Mouse (Mus musculus) midbrain, embryonic 11.5 days (tissue): ENCODE data around the gene Shbg. TPM values are rescaled to one million over a fixed set of nuclear protein-coding genes. Genes with fewer than 3 reads are reported as not detected.
A peak's percentile ranks its signal among the peaks of the same experiment; 100 is the strongest.

ENCODE experiments used
- ATAC-seq: fragments of 200-750 bp; cut with Nextera tagmentation; 2 replicates; pipeline ENCODE4 v1.8.0; 2017; ENCODE audit warnings: moderate TSS enrichment, moderate library complexity; ENCODE audit not compliant: low FRiP score
- DNase-seq: peaks from one replicate; pipeline ENCODE4 v3.0.0; 2015; ENCODE audit warnings: low spot score; ENCODE audit errors: missing footprints
- H3K27ac ChIP-seq: fragments of 300-500 bp; sonication (generic); 2 replicates; pipeline ENCODE4 v1.5.1; 2014; ENCODE audit warnings: low read depth, low read length
- H3K27me3 ChIP-seq: fragments of 300-500 bp; sonication (generic); 2 replicates; pipeline ENCODE4 v1.6.1; 2014; ENCODE audit warnings: mild to moderate bottlenecking, low read length, moderate library complexity, mixed read lengths; ENCODE audit not compliant: control insufficient read depth, insufficient read depth
- H3K36me3 ChIP-seq: fragments of 300-500 bp; sonication (generic); 2 replicates; pipeline ENCODE4 v1.6.1; 2014; ENCODE audit warnings: mild to moderate bottlenecking, low read length, moderate library complexity, mixed read lengths; ENCODE audit not compliant: control insufficient read depth, insufficient read depth
- H3K4me1 ChIP-seq: fragments of 300-500 bp; sonication (generic); 2 replicates; pipeline ENCODE4 v1.6.1; 2014; ENCODE audit warnings: low read length; ENCODE audit not compliant: control insufficient read depth, insufficient read depth
- H3K4me2 ChIP-seq: fragments of 300-500 bp; sonication (generic); 2 replicates; pipeline ENCODE4 v1.6.1; 2014; ENCODE audit warnings: mild to moderate bottlenecking, moderate library complexity
- H3K4me3 ChIP-seq: fragments of 300-500 bp; sonication (generic); 2 replicates; pipeline ENCODE4 v1.5.1; 2014; ENCODE audit warnings: low read depth, low read length
- H3K9ac ChIP-seq: fragments of 300-500 bp; sonication (generic); 2 replicates; pipeline ENCODE4 v1.6.1; 2014; ENCODE audit warnings: low read length
- H3K9me3 ChIP-seq: fragments of 300-500 bp; sonication (generic); 2 replicates; pipeline ENCODE4 v1.6.1; 2016; ENCODE audit warnings: low read length; ENCODE audit not compliant: control insufficient read depth
- WGBS: fragments of 180-500 bp; shearing (Covaris S2); extraction: QIAGEN DNeasy Blood & Tissue Kit; methylation state at CpG from one replicate; pipeline ENCODE4 v1.1.7; 2014; 5-methylcytosine and 5-hydroxymethylcytosine counted together
- polyA plus RNA-seq: library from polyadenylated mRNA; unstranded; fragments of >200 nt; fragmentation: Nextera tagmentation; extraction: Ambion mirVana; gene quantifications from 2 replicates; pipeline ENCODE4 v1.2.1, GENCODE M21; 2014

Shbg gene
- polyA plus RNA-seq, 1 experiment from 2014 or later, result not detected

- no peaks in the 10 kb centered on the region for H3K36me3 ChIP-seq
- ATAC-seq (no peak), DNase-seq (no peak)
- WGBS, result 49% methylated on average over 2 of the region's 2 CpGs
- no peak overlapping the region for H3K27ac ChIP-seq
- H3K9me3 ChIP-seq, result no peaks in the 10 kb centered on the region
- no peaks in the 10 kb centered on the region for H3K27me3 ChIP-seq
- H3K4me1 ChIP-seq, result peaks cover 10% of the 10 kb centered on the region
- H3K4me3 ChIP-seq, result peak overlapping the region; percentile 58; the same call in 1 of the 2 replicates
- peak overlapping the region; percentile 100 for H3K4me2 ChIP-seq
- peak overlapping the region; percentile 6; the same call in 1 of the 2 replicates for H3K9ac ChIP-seq
Measured at GRCm38 (mm10) chr11:69606491-69606795, 11.3 kb downstream of the Shbg start.

- 3% methylated on average over 32 of the region's 32 CpGs for WGBS
- H3K27me3 ChIP-seq, result no peaks in the 10 kb centered on the region
Measured at GRCm38 (mm10) chr11:69605726-69606490, 11.8 kb downstream of the Shbg start, which contains the start of gene Atp1b2. Atp1b2 (minus strand) TSS chr11:69605942.

DNA sequence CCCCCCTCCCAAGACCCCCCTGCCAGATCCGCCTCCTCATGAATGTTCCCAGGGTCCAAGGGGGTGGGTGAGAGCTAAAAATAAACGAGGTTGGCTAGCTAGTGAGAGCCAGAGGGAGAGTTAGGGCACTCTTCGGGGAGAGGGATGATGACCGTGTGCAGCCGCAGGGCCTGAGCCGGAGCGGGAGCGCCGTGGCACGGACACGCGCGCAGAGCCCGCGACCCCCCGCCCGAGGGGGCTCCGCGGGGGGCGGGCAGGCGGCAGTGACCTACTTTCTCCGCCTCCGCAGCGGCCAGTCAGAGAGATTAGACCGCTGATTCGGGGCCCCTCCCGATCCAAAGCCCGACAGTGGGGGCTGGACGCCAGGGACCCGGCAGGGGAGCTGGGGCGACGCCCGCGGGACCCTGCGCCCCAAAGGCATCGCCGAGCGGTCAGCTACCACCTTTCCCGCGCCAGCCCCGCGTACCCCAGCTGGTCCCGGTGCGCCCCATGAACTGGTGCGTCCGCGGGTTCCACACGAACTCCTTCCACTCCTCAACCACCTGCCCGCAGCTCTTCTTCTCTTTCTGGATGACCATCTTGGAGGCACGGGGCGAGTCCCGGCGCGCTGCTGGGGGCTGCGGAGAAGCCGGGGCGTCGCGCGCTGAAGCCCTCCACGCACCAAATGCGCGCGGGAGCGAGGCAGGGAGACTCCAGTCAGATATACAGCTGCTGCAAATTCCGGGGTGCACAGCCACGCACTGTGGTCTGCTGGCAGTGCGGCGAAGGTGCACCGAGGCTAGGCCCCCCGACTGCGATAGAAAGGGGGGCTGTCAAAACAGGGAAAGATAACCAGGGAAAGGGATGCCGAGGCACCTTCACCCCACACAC lies 12.7 kb downstream of the Shbg start:
- peaks cover 16% of the 10 kb centered on the region for H3K4me1 ChIP-seq
- no peaks in the 10 kb centered on the region for H3K27me3 ChIP-seq
- H3K9me3 ChIP-seq, result no peaks in the 10 kb centered on the region
- H3K9ac ChIP-seq, result peak overlapping the region; percentile 71
- peak overlapping the region; percentile 58 for H3K4me3 ChIP-seq
- peak; percentile 63 for ATAC-seq
- peak overlapping the region; percentile 100 for H3K4me2 ChIP-seq
- DNase-seq, result peak; percentile 94
- no peaks in the 10 kb centered on the region for H3K36me3 ChIP-seq
- 1% methylated on average over 38 of the region's 73 CpGs for WGBS
- no peak overlapping the region for H3K27ac ChIP-seq

More at GRCm38 (mm10) chr11:69605726-69606490, 11.8 kb downstream of the Shbg start, which contains the start of gene Atp1b2:
- ATAC-seq, result peak; percentile 86
- Histone ChIP-seq H3K27ac (no peak within 1 kb of the TSS), H3K4me3 (peak within 1 kb of the TSS; percentile 58), H3K9ac (peak within 1 kb of the TSS; percentile 71), H3K9me3 (no peaks in the 10 kb centered on the region), H3K4me2 (peak within 1 kb of the TSS; percentile 100), H3K4me1 (peaks cover 10% of the 10 kb centered on the region), H3K36me3 (no peaks in the 10 kb centered on the region)
- DNase-seq, result peak; percentile 97

DNA sequence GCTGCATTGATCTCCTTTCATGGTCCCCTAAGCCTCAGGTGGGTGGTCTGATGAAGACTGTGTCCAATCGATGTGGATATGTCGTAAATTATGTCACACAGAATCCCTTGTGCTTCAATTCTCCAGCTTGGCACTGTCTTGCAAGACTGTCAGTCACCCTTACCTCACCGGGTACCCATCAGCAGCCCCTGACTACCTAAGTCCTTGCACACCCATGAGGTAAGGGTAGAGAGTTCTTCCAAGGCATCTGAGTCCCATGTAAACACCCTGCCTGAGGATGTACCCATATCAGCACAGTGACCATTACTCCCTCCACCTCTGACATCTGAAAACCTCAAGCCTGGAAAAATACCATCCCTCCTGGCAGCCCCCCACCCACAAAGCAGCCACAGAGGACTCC lies 13.4 kb downstream of the Shbg start:
- Histone ChIP-seq H3K27ac (no peak overlapping the region), H3K9ac (peak overlapping the region; percentile 71; the same call in 1 of the 2 replicates), H3K9me3 (no peaks in the 10 kb centered on the region), H3K4me2 (peak overlapping the region; percentile 100), H3K4me3 (peak overlapping the region; percentile 58), H3K4me1 (peaks cover 23% of the 10 kb centered on the region), H3K36me3 (no peaks in the 10 kb centered on the region), H3K27me3 (no peaks in the 10 kb centered on the region)
- 63% methylated on average over 3 of the region's 3 CpGs for WGBS
- ATAC-seq, result no peak
- peak; percentile 89 for DNase-seq

- Histone ChIP-seq H3K9me3 (no peaks in the 10 kb centered on the region), H3K4me2 (no peak overlapping the region), H3K27me3 (no peaks in the 10 kb centered on the region), H3K27ac (no peak overlapping the region), H3K4me3 (no peak overlapping the region), H3K4me1 (peaks cover 25% of the 10 kb centered on the region), H3K36me3 (no peaks in the 10 kb centered on the region), H3K9ac (no peak overlapping the region)
- ATAC-seq, result no peak
- WGBS, result 83% methylated on average over 8 of the region's 8 CpGs
- no peak for DNase-seq
Measured at GRCm38 (mm10) chr11:69603516-69603915, 14.2 kb downstream of the Shbg start.

DNA sequence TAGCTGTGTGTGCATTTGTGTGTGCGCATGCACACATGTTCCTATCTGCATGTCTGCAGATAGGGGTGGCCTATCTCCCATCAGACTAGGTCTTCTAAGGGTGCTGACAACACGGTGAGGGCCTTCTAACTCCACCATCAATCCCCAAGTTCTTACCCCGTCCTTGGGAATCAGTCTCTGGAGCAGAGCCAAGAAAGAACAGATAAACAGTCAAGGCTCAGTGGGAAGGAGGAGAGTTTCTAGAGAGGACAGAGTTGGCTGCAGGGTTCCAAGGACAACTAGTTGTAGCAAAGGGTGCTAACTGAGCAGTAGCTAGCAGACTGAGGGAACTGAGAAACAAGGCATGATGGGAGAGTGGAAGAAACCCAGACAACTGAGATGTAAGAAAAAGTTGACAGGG lies 15.9 kb downstream of the Shbg start:
- Histone ChIP-seq H3K27ac (no peak overlapping the region), H3K9ac (no peak overlapping the region), H3K4me3 (no peak overlapping the region), H3K4me1 (peaks cover 25% of the 10 kb centered on the region), H3K36me3 (no peaks in the 10 kb centered on the region), H3K4me2 (no peak overlapping the region), H3K27me3 (no peaks in the 10 kb centered on the region), H3K9me3 (no peaks in the 10 kb centered on the region)
- ATAC-seq, result no peak
- DNase-seq, result no peak
- WGBS, result 87% methylated on average over 3 of the region's 3 CpGs

DNA sequence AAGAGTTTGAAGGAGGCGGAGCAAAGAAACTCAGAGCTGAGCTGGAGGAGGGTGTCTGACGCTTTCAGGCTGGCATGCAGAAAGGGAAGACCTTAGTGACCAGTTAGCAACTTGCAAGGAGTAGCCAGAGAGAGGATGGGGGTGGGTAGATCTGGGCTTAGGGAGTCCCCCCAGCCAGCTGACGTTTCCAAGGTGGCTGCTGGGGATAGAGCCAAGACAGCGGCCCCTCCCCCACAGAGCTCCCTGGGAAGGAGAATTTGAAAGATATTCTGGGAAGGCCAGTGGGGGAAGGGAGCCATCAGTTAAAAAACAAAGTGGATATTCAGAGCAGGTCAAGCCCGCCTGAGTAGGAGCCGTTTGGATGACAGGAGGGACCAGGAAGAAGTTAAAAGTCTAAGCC lies 17.6 kb downstream of the Shbg start:
- H3K4me2 ChIP-seq, result peak overlapping the region; percentile 25; the same call in 1 of the 2 replicates
- peak overlapping the region; percentile 40 for H3K9ac ChIP-seq
- no peaks in the 10 kb centered on the region for H3K9me3 ChIP-seq
- ATAC-seq (no peak), DNase-seq (peak; percentile 91)
- 6% methylated on average over 6 of the region's 6 CpGs for WGBS
- peaks cover 22% of the 10 kb centered on the region for H3K4me1 ChIP-seq
- H3K27me3 ChIP-seq, result no peaks in the 10 kb centered on the region
- no peak overlapping the region for H3K27ac ChIP-seq
- H3K4me3 ChIP-seq, result no peak overlapping the region
- no peaks in the 10 kb centered on the region for H3K36me3 ChIP-seq

DNA sequence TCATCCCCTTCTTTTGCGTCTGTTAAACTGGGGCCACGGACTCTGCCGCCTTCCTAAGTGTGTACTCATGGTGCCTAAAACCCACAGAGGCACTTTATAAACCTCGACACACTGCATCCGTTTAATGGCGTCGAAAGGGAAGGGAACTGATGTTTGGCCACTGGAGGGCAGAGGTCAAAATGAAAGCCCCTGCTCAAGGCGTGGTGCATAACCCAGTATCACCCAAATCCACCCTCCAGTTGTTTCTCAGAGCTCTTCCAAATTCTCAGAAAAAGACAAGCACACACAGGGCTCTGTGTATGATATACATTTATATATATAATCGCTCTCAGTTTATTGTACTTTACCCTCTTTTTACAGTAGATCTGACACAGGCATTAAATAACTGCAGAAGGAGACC lies 18.3 kb downstream of the Shbg start:
- Histone ChIP-seq H3K9ac (no peak overlapping the region; the same call in 1 of the 2 replicates), H3K27me3 (no peaks in the 10 kb centered on the region), H3K4me1 (peaks cover 16% of the 10 kb centered on the region), H3K27ac (no peak overlapping the region), H3K36me3 (no peaks in the 10 kb centered on the region), H3K9me3 (no peaks in the 10 kb centered on the region), H3K4me3 (no peak overlapping the region), H3K4me2 (no peak overlapping the region)
- 9% methylated on average over 9 of the region's 9 CpGs for WGBS
- ATAC-seq (no peak), DNase-seq (no peak)

DNA sequence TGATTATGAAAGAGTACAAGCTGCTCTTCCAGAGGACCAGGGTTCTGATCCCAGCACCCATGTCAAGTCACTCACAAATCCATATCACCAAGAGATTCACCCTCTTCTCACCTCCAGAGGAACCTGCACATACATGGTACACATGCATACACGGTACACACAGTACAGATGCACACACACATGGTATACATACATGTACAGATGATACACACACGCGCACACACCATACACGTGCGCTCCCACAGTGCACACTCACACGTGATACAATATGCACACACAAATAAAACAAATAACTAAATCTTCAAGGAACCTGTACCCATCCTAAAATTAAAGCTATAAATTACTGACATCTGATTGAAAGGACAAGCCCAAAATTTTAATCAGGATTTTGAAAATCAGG lies 22.9 kb downstream of the Shbg start:
- ATAC-seq (no peak), DNase-seq (no peak)
- no peaks in the 10 kb centered on the region for H3K27me3 ChIP-seq
- no peak overlapping the region for H3K9ac ChIP-seq
- peaks cover 7% of the 10 kb centered on the region for H3K4me1 ChIP-seq
- no peak overlapping the region for H3K27ac ChIP-seq
- H3K36me3 ChIP-seq, result peaks cover 4% of the 10 kb centered on the region; the same call in 1 of the 2 replicates
- H3K4me3 ChIP-seq, result no peak overlapping the region
- 98% methylated on average over 6 of the region's 6 CpGs for WGBS
- H3K9me3 ChIP-seq, result no peaks in the 10 kb centered on the region
- no peak overlapping the region for H3K4me2 ChIP-seq
